Mouse (Mus musculus) myocyte (in vitro differentiated cells): Measurements from ENCODE around the gene Tspyl3.

Experiments
- CEBPB ChIP-seq: IDR thresholded peaks from 2 replicates; pipeline ENCODE4 v1.6.1; 2011; ENCODE audit warnings: mild to moderate bottlenecking, moderate library complexity; ENCODE audit not compliant: poor library complexity, insufficient read depth, severe bottlenecking
- E2F4 ChIP-seq: IDR thresholded peaks from one replicate; pipeline ENCODE4 v1.6.1; 2011; ENCODE audit warnings: mild to moderate bottlenecking, control low read depth, moderate library complexity; ENCODE audit not compliant: insufficient read depth
- MAX ChIP-seq: IDR thresholded peaks from one replicate; pipeline ENCODE4 v1.6.1; 2011; ENCODE audit warnings: low read depth, mild to moderate bottlenecking, control low read depth
- MYOD1 ChIP-seq, 3 experiments: IDR thresholded peaks; one replicate each; pipeline ENCODE4 v1.6.1; 2011; ENCODE audit warnings: control low read depth in 2 of 3, low read depth in 2 of 3, mild to moderate bottlenecking in 2 of 3, moderate library complexity in 1 of 3; ENCODE audit not compliant: insufficient read length in 2 of 3, control insufficient read depth in 1 of 3
- POLR2A ChIP-seq: IDR thresholded peaks from one replicate; pipeline ENCODE4 v1.6.1; 2011; ENCODE audit warnings: low read depth, mild to moderate bottlenecking, control low read depth, moderate library complexity; ENCODE audit not compliant: insufficient read length
- POLR2AphosphoS2 ChIP-seq: IDR thresholded peaks from one replicate; pipeline ENCODE4 v1.6.1; 2011; ENCODE audit warnings: low read depth, control low read depth; ENCODE audit not compliant: insufficient read length
- SRF ChIP-seq: IDR thresholded peaks from one replicate; pipeline ENCODE4 v1.6.1; 2011; ENCODE audit warnings: low read depth; ENCODE audit not compliant: control insufficient read depth, insufficient read length
- TCF12 ChIP-seq: IDR thresholded peaks from one replicate; pipeline ENCODE4 v1.6.1; 2011; ENCODE audit warnings: mild to moderate bottlenecking, control low read depth; ENCODE audit not compliant: poor library complexity, insufficient read depth, severe bottlenecking
- TCF3 ChIP-seq: IDR thresholded peaks from one replicate; pipeline ENCODE4 v1.6.1; 2011; ENCODE audit warnings: low read depth, control low read depth; ENCODE audit not compliant: insufficient read length
- USF1 ChIP-seq: IDR thresholded peaks from one replicate; pipeline ENCODE4 v1.6.1; 2011; ENCODE audit warnings: low read depth, mild to moderate bottlenecking, control low read depth, moderate library complexity

- TF ChIP-seq E2F4 (no peak), MAX (no peak), TCF12 (no peak), POLR2AphosphoS2 (no peak), CEBPB (no peak), POLR2A (no peak), TCF3 (no peak), SRF (no peak), USF1 (no peak), MYOD1 (IDR thresholded peaks at IDR 0.05; ENCODE audit: control insufficient read depth in 1 of 3, insufficient read length in 2 of 3, low read depth in 2 of 3) (no peak)
These were observed 45.9 kb downstream of the Tspyl3 start for GRCm38 (mm10) chr2:153179126-153179860.
